Mouse (Mus musculus) hindbrain, embryonic 16.5 days (tissue): ENCODE results near the gene Tmprss3. TPM values are rescaled to one million over a fixed set of nuclear protein-coding genes. Genes with fewer than 3 reads are reported as not detected.

Source experiments
- ATAC-seq: fragments of 200-750 bp; cut with Nextera tagmentation; 2 replicates; pipeline ENCODE4 v1.8.0; 2017; ENCODE audit warnings: moderate TSS enrichment, moderate library complexity
- H3K27ac ChIP-seq: fragments of 300-500 bp; sonication (generic); 2 replicates; pipeline ENCODE4 v1.5.1; 2014; ENCODE audit warnings: low read depth, mild to moderate bottlenecking, control low read depth, low read length, moderate library complexity
- H3K27me3 ChIP-seq: fragments of 300-500 bp; sonication (generic); replicated peaks from 2 replicates; pipeline ENCODE4 v1.6.1; 2014; ENCODE audit warnings: low read length; ENCODE audit not compliant: control insufficient read depth, insufficient read depth
- H3K36me3 ChIP-seq: fragments of 300-500 bp; sonication (generic); 2 replicates; pipeline ENCODE4 v1.6.1; 2014; ENCODE audit warnings: mild to moderate bottlenecking, low read length, moderate library complexity, mixed read lengths; ENCODE audit not compliant: control insufficient read depth, insufficient read depth
- H3K4me1 ChIP-seq: fragments of 300-500 bp; sonication (generic); 2 replicates; pipeline ENCODE4 v1.6.1; 2014; ENCODE audit warnings: low read depth, low read length; ENCODE audit not compliant: control insufficient read depth, insufficient read depth
- H3K4me2 ChIP-seq: fragments of 300-500 bp; sonication (generic); 2 replicates; pipeline ENCODE4 v1.6.1; 2014; ENCODE audit warnings: mild to moderate bottlenecking, low read length, control low read depth, moderate library complexity
- H3K4me3 ChIP-seq: fragments of 300-500 bp; sonication (generic); 2 replicates; pipeline ENCODE4 v1.5.1; 2014; ENCODE audit warnings: mild to moderate bottlenecking, low read length, control low read depth, moderate library complexity
- H3K9ac ChIP-seq: fragments of 300-500 bp; sonication (generic); 2 replicates; pipeline ENCODE4 v1.6.1; 2014; ENCODE audit warnings: low read depth, mild to moderate bottlenecking, control low read depth, low read length, moderate library complexity
- H3K9me3 ChIP-seq: fragments of 300-500 bp; sonication (generic); 2 replicates; pipeline ENCODE4 v1.6.1; 2014; ENCODE audit warnings: mild to moderate bottlenecking, low read length, moderate library complexity; ENCODE audit not compliant: control insufficient read depth
- WGBS: fragments of 180-500 bp; shearing (Covaris S2); extraction: QIAGEN DNeasy Blood & Tissue Kit; methylation state at CpG from one replicate; pipeline ENCODE4 v1.1.7; 2014; 5-methylcytosine and 5-hydroxymethylcytosine counted together
- polyA plus RNA-seq: library from polyadenylated mRNA; unstranded; fragments of >200 nt; fragmentation: Nextera tagmentation; extraction: Ambion mirVana; gene quantifications from 2 replicates; pipeline ENCODE4 v1.2.1, GENCODE M21; 2015

Gene Tmprss3
- polyA plus RNA-seq, 1 experiment from 2014 or later, result not detected

DNA sequence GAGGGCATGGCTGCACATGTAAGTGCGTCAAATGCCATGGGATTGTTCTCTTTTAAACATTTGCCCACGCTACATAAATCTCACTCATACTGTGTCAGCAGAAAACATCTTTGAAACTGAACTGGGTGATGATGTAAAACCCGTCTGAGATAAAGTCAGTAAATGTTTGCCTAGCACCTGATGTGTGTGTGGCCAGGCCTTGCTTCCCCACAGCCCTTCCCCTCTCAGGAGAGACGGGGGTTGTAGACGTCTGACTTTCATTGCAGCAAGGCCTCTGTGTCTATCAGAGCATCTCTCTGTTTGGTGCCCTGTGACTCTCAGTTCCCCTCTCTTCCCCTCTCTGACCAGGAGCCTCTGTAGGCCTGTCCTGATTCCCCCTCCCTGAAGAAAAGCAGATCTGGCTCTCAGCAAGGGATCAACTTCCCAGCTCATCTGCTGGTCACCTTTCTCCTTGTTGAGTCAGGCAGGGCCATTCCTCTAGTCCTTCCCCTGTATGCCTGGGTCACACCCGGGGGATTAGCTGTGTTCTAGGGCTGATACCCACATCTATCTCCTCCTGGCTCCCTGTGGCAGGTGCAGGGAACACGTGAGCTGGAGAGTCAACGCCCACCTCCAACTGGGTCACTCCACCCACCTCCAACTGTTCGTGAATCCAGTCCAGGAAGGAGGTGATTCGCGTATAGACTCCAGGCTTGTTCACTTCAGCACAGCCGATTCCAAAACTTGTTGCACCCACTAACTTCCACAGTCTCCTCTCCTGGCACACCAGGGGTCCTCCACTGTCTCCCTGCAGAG lies 15.4 kb downstream of the Tmprss3 start:
- H3K9me3 ChIP-seq, result 0 out of 2 replicates have a peak, but pooled peaks cover 2% of the 10 kb centered on the region
- H3K4me2 ChIP-seq, result no peak overlapping the region
- WGBS, result 70% methylated on average over 12 of the region's 12 CpGs
- H3K4me3 ChIP-seq, result no peak overlapping the region
- H3K4me1 ChIP-seq, result no peaks in the 10 kb centered on the region
- H3K27ac ChIP-seq, result no peak overlapping the region
- ATAC-seq, result no peak
- no peaks in the 10 kb centered on the region for H3K36me3 ChIP-seq
- H3K27me3 ChIP-seq, result no peaks in the 10 kb centered on the region
- no peak overlapping the region for H3K9ac ChIP-seq

DNA sequence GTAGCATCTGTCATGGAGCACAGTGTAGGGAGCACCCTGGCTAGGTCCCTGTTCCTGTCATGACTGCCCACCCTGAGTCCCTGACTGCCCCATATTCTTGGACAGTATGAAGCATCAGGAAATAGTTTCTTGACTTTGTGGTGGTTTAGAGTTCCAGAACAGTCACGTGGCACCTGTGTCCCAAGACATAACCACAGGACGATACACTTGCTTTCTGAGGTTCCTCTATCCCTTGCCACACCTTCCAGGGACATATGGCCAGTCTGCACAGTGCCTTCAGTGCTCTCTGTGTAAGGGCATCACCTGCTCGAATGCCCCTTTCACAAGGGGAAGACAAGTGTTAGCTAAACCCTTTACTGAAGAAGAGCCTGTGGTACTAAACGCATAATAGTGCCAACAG lies 17.3 kb downstream of the Tmprss3 start:
- no peaks in the 10 kb centered on the region for H3K4me1 ChIP-seq
- no peaks in the 10 kb centered on the region for H3K36me3 ChIP-seq
- WGBS, result 88% methylated on average over 4 of the region's 4 CpGs
- H3K9ac ChIP-seq, result no peak overlapping the region
- H3K4me2 ChIP-seq, result no peak overlapping the region
- H3K27ac ChIP-seq, result no peak overlapping the region
- H3K27me3 ChIP-seq, result no peaks in the 10 kb centered on the region
- no peaks in the 10 kb centered on the region for H3K9me3 ChIP-seq
- no peak overlapping the region for H3K4me3 ChIP-seq
- ATAC-seq, result no peak

- ATAC-seq, result no peak
- Histone ChIP-seq H3K27me3 (no peaks in the 10 kb centered on the region), H3K36me3 (no peaks in the 10 kb centered on the region), H3K4me2 (no peak overlapping the region), H3K4me3 (no peak overlapping the region), H3K9me3 (no peaks in the 10 kb centered on the region), H3K4me1 (no peaks in the 10 kb centered on the region), H3K27ac (no peak overlapping the region), H3K9ac (no peak overlapping the region)
- WGBS, result 92% methylated on average over 4 of the region's 4 CpGs
These were observed 22.5 kb downstream of the Tmprss3 start for GRCm38 (mm10) chr17:31176321-31176720.

GRCm38 (mm10) chr17:31169796-31170195 lies 29.0 kb downstream of the Tmprss3 start:
- Histone ChIP-seq H3K27me3 (no peaks in the 10 kb centered on the region), H3K36me3 (no peaks in the 10 kb centered on the region), H3K27ac (no peak overlapping the region), H3K4me1 (no peaks in the 10 kb centered on the region), H3K9me3 (no peaks in the 10 kb centered on the region), H3K9ac (no peak overlapping the region), H3K4me2 (no peak overlapping the region), H3K4me3 (no peak overlapping the region)
- ATAC-seq, result no peak
- 91% methylated on average over 5 of the region's 5 CpGs for WGBS

GRCm38 (mm10) chr17:31165127-31165526 lies 33.6 kb downstream of the Tmprss3 start, which contains the start of gene Tff1:
Gene Tff1, minus strand, starts transcription at chr17:31165277.
- Histone ChIP-seq H3K36me3 (no peaks in the 10 kb centered on the region), H3K9ac (no peak within 1 kb of the TSS), H3K27me3 (no peaks in the 10 kb centered on the region), H3K4me3 (no peak within 1 kb of the TSS), H3K27ac (no peak within 1 kb of the TSS), H3K4me1 (no peaks in the 10 kb centered on the region), H3K4me2 (no peak within 1 kb of the TSS), H3K9me3 (no peaks in the 10 kb centered on the region)
- WGBS, result 84% methylated on average over 6 of the region's 6 CpGs
- no peak for ATAC-seq

GRCm38 (mm10) chr17:31163821-31164220 lies 35.0 kb downstream of the Tmprss3 start:
- H3K4me2 ChIP-seq, result no peak overlapping the region
- no peaks in the 10 kb centered on the region for H3K9me3 ChIP-seq
- no peaks in the 10 kb centered on the region for H3K4me1 ChIP-seq
- H3K4me3 ChIP-seq, result no peak overlapping the region
- no peak for ATAC-seq
- no peaks in the 10 kb centered on the region for H3K27me3 ChIP-seq
- WGBS, result 89% methylated on average over 2 of the region's 2 CpGs
- H3K27ac ChIP-seq, result no peak overlapping the region
- no peak overlapping the region for H3K9ac ChIP-seq
- H3K36me3 ChIP-seq, result no peaks in the 10 kb centered on the region

- H3K27ac ChIP-seq, result no peak overlapping the region
- no peak for ATAC-seq
- H3K9me3 ChIP-seq, result no peaks in the 10 kb centered on the region
- no peaks in the 10 kb centered on the region for H3K36me3 ChIP-seq
- no peaks in the 10 kb centered on the region for H3K27me3 ChIP-seq
- H3K4me1 ChIP-seq, result no peaks in the 10 kb centered on the region
- H3K4me2 ChIP-seq, result no peak overlapping the region
- no peak overlapping the region for H3K4me3 ChIP-seq
- 86% methylated on average over 12 of the region's 12 CpGs for WGBS
- H3K9ac ChIP-seq, result no peak overlapping the region
These were observed 36.2 kb downstream of the Tmprss3 start for GRCm38 (mm10) chr17:31162607-31163006.

GRCm38 (mm10) chr17:31160291-31160690 lies 38.5 kb downstream of the Tmprss3 start:
- Histone ChIP-seq H3K9ac (no peak overlapping the region), H3K4me3 (no peak overlapping the region), H3K9me3 (no peaks in the 10 kb centered on the region), H3K27me3 (no peaks in the 10 kb centered on the region), H3K36me3 (no peaks in the 10 kb centered on the region), H3K4me2 (no peak overlapping the region), H3K4me1 (no peaks in the 10 kb centered on the region), H3K27ac (no peak overlapping the region)
- 65% methylated on average over 4 of the region's 4 CpGs for WGBS
- ATAC-seq, result no peak

DNA sequence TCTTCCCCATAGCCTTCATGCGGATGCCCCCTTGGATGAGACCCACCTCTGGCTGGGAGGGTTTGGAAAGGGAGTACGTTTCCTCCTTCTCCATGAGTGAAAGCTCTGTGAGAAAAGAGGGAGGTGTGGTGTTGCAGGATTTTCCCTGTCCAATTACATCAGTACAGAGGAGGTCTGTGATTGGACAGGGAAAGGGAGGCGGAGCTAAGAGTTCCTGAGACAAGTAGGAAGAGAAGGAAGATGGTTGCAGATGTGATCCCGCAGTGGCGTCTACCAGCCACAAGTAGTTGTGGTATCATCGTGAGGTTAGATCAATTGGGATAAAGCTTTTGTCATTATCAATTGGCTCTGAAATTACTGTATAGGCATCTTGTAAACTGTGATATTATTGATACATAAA lies 40.9 kb downstream of the Tmprss3 start:
- no peak for ATAC-seq
- Histone ChIP-seq H3K9me3 (no peaks in the 10 kb centered on the region), H3K36me3 (no peaks in the 10 kb centered on the region), H3K4me2 (no peak overlapping the region), H3K4me3 (no peak overlapping the region), H3K4me1 (no peaks in the 10 kb centered on the region), H3K27me3 (no peaks in the 10 kb centered on the region), H3K27ac (no peak overlapping the region), H3K9ac (no peak overlapping the region)
- 81% methylated on average over 6 of the region's 6 CpGs for WGBS
